Mouse (Mus musculus) lung, postnatal 10 days (tissue): ENCODE measurements around the gene Atp1a4.

Source experiments
- DNase-seq: peaks from one replicate; pipeline ENCODE4 v3.0.0; 2021

Atp1a4 gene

GRCm38 (mm10) chr1:172219451-172220406 is 38.5 kb downstream of the Atp1a4 start, which contains the start of gene Casq1:
Gene Casq1, minus strand, starts transcription at chr1:172219868.
- no peak for DNase-seq

GRCm38 (mm10) chr1:172218164-172218910 is 39.9 kb downstream of the Atp1a4 start:
- no peak for DNase-seq

GRCm38 (mm10) chr1:172217148-172217547 is 41.1 kb downstream of the Atp1a4 start:
- DNase-seq = peak; percentile 97

DNA sequence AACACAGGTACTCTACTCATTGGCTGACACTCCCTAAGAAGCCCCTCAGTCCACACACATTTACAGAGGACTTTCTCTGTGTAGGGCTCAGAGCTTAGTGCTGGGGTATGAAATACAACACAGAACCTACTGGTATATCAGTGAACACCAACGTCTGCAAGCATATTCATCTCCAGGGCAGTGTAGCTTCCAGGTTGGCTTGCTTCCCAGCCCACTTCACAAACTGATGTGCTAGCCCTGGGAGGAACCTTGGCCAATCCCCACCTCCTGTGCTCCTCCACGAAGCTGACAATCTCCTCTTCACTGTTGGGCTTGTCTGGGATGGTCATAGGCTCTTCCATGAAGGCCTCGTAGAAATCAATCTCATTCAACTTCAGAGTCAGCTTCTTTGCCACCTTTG is 43.5 kb downstream of the Atp1a4 start:
- DNase-seq = peak; percentile 65

DNA sequence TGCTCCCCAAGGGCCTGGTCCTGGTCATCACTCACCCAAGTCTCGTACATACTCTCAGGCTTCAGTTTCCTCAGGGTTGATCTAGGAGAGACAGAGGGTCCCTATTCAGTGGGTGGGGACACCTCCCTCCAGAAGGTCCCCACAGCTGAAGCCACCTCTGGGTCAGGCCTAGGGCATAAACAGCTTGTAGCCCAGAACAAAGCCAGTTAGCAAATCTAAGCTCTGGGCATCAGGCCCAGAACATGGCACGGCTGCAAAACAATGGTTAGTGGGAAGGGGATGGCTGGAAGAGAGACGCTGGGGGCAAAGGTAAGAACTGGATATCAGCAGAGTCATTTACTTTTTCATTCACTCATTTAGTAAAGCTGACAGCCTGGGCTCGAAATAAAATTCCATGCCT is 44.4 kb downstream of the Atp1a4 start:
- DNase-seq = no peak

DNA sequence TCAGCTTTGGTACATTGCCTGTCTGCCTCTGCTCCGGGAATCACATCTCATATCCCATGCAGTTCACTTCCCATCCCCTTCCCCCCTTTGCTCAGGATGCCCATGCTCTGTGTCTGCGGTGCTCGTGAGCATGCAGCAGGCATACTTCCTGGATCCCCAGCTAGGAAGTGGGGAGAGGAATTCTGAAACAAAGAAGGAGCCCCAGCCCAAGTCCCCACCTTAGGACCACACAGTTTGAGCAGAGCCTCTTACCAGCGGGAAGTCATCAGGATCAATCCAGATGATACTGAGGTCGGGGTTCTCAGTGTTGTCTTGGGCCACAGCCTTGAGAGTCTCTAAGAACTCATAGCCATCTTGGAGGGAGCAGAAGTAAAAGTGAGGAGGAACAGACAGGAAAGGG is 45.4 kb downstream of the Atp1a4 start:
- no peak for DNase-seq

- DNase-seq = peak; percentile 40
Measured at GRCm38 (mm10) chr1:172207111-172207584, 51.1 kb downstream of the Atp1a4 start.

DNA sequence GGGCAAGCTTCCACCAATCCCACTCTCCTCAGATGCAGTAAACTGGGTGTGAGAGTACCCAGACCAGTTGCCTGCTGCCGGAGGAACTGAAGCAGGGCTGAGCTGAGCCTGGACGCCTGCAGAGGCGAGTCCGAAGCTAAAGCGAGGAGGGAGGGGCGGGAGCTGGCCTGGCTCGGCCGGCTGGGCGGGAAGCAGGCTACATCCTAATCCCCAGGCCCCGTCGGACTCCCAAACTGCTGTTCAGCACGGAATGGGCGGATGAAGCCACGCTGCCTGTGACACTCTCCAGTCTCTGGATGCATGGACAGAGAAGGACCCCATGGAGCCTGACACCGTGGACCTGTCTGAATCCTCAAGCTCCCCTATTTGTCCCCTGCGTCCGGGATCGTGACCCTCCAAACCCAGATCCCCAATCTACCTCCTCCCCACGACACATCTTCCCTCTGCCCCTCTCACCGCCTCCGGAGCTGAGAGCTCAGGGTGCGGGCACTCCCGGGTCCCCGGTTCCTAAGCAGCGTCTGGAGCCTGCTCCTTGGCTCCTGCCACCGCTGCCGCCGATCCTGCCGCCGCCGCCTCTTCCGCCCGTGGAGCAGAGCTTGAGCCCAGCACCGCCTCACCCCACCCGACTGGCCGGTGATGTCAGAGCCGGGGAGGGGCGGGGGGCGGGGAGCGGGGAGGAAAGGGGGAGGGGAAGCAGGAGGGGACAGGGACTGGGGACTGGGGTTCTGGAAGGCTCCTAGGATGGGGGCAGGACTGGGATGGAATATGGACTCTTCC is 51.9 kb downstream of the Atp1a4 start, which contains the start of gene Pea15a:
TSS of gene Pea15a (minus strand) at position 664 of the 777 bp plus-strand sequence.
- peak; percentile 90 for DNase-seq

GRCm38 (mm10) chr1:172205741-172206087 is 52.5 kb downstream of the Atp1a4 start:
- no peak for DNase-seq

DNA sequence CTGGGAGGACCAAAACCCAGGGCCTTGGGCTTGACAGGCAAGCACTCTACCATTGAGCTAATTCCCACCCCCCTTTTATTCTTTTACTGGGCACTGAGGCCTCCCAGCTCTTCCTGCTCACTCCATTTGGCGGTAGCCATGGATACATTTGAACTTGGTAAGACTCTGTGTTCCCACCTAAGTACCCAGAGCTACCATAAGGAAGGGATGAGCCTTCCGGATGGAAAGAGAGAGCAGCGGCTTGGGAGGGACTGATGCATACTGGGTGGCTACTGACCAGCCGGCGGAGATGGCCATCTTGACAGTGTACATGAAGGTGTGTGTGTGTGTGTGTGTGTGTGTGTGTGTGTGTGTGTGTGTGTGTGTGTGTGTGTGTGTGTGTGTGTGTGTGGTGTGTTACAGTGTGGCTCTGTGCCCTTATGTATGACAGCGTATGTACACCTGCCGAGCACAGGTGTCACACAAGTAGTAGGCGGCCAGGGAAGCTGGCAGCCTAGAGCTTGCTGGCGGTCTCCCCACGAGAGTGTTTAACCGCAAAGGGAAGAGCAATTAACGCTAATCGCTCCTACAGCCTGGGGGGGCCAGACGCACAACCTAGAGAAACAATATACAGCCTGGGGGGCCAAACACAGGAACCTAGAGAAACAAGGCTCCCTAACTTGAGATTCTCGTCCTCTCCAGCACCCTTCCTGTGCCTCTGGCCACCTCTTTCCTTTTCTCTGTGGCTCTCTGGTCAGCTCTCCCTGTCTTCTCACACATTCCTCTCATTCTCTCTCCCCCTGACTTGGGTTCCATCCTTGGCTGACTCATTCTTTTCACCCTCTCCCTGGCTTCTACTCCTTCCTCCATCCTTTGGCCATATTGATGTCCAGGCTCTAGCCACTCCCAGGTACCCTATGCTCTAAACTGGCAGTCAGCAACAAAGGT is 53.1 kb downstream of the Atp1a4 start:
- no peak for DNase-seq

DNA sequence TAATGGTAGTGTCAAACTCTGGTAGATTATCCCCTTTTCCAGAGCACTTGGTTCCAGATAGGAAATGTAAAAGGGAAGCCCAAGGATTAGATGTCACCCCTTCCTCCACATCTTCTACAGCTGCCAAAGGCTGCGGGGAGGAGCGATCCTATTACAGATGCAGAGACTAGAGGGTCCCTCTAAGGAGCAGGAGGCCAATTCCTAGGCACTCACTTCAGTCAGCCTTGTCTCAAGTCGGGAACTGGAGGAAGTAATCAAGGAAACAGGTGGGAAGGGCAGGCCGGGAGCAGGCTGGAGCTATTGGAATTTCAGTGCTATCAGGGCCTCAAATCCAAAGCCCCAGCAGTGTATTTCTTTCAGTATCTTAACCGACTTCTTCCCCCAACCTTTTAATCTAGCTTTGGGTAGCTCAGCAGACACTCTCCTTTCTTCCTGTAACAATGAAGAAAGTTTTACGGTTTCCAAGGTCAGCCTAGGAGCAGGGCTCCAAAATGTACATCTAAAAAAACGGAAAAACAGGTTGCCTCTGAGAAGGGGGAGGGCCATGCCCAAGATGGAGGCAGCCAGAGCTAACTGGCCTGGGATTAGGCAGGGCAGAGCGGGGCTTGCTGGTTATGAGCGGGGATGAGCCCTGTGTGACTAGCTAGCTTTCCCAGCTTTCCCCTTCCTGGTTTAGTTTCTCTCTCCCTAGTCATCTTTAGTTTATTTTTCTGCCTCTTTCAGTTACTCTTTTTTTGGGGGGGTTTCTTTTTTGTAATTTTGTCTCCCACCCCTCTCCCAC is 54.0 kb downstream of the Atp1a4 start:
- DNase-seq = no peak

DNA sequence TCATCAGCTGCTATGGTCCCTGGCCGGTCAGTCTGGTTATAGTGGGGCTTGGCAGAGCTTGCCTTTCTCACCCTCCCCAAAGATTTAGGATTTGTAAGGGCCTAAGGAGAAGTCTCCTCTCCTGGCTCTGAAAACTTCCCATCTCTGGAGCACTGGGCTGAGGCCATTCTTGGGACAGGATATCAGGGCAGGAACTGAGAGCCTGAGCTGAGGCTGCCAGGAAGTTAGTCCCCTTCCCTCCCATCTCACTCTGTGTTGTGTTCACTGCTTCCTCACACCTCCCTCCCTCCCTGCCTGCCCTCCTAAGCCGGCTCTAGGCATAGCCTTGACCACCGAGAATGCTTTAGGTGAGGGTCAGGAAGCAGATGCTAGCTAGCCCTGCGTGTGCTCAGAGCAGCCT is 54.6 kb downstream of the Atp1a4 start:
- peak; percentile 58 for DNase-seq

DNA sequence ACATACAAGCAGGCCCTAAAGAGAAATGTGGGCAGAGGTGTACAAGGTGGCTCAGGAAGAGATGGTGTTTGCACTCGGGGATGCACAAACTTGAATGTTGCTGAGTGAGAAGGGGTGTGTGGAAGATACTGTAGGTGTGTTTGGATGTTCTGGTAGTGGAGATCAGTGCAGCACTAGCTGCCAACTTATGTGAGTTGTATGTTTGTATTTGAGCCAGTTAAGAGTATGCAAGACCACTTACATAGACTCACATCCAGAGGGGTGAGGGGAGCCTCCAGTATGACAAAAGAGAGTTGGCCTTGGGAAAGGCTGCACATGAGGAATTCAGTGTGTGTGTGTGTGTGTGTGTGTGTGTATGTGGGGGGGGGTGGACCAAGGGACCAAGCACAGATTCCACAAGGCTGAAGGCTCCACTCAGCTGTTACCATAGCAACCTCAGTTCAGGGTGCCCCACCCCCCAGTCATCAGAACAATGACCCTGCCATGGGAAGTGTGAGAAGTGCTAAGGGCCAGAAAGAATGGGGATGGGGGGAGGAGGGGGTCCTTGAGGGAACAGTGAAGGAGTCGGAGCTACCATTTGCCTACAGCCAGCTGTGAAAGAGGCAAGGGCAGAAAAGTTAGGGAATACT is 55.2 kb downstream of the Atp1a4 start:
- peak; percentile 63 for DNase-seq

DNA sequence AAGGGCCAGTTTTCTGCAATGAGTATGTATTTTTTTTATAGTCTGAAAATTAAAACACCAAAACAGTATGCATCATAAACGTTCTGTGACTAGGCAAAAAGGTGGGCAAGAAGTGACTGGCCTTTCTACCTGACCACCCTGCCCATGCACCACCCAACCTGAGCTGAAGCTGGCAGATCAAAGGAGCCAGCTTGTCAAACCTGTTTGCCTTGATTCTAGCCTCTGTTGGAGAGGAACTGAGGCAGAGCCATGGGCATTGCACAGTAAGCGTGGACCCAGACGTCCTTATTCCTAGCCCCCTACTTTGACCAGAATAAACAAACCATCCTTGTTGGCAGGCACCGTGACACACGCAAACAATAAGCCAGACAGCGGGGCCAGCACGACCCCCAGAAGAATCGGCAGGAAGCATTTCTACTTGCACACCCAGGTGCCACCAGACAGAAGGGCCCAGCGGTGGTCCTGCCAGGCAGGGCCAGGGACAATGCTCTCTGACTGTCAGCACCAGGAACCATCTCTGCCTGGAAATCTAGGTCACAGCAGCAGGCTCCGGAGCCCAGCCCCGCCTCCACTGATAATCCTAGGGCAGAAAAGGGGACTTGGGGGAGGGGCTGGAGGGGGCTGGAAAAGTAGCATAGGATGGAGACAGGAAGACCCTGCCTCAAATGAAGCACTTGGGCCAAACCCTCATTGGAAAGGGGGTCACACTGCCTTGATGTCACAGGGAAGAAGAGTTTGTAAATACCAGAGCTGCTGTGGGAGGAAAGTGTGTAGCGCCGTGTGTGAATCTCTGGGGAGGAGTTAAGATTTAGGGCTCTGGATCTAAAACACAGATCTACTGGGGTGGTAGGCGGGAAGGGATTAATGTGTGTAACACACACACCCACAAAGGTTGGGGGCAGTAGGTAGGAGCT is 56.0 kb downstream of the Atp1a4 start:
- no peak for DNase-seq

DNA sequence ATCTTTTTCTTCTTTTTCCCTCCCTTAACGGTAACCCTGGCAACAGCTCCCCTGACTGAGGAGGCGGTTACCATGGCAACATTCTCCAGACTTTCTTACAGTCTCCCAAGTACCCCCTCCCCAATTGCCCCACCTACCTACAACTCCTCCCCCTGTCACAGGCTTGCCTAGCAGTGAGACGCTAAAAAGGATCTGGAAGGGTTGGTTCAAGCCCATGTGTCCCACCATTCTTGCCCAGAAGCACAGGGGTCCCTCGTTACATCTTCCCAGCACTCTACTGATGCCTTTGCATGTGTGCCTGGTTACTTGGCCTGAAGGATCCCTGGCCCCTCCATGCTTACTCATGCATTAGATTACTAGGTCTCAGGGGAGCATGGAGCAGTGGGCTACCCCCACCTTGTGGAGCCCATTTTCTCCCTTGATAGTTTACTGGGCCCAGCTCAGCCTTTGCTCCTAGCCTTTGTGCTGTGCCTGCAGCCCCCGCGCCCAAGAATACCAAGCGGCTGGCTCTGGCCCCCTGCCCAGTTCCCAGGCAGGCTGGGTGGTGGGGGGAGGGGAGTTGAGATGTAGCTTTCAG is 57.3 kb downstream of the Atp1a4 start:
- DNase-seq = peak; percentile 42

DNA sequence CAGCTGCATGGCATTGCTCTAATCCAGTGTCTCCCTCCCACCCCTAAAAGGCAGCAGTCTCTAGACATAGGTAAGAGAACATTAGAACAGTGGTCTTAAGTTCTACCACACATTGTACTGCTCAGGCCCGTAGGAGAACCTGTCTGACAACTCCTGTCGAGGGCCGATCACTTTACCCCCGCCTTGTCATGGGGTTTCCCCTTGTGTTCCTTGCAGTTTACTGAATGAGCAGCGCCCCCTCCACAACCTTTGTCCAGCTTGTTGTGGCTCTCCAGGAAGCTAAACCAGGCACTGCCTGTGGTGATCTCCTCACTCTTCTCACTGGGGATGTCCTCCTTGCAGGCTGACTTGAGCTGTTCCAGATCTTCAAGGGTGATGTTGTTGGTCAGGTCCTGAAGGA is 58.1 kb downstream of the Atp1a4 start:
- DNase-seq = no peak

- no peak for DNase-seq
Measured at GRCm38 (mm10) chr1:172198996-172199395, 59.2 kb downstream of the Atp1a4 start.

GRCm38 (mm10) chr1:172198316-172198715 is 59.9 kb downstream of the Atp1a4 start:
- no peak for DNase-seq

GRCm38 (mm10) chr1:172197851-172198250 is 60.4 kb downstream of the Atp1a4 start:
- DNase-seq = no peak
